ENCODE assay signal across 8 mouse cellular contexts in genomic region chr19:47320331-47320668, GRCm38 (mm10).
DNase-seq lines count a peak whose midpoint lies in the region; ATAC-seq and TF ChIP-seq lines count a peak whose summit lies in the region.

No protein-coding gene starts in this region.

- no peaks in the 10 kb centered on the region for H3K9me3 ChIP-seq in hindbrain, embryonic 13.5 days
- H3K9me3 ChIP-seq in hindbrain, postnatal 0 days (ENCODE audit: low read length): no peaks in the 10 kb centered on the region
- H3K9me3 ChIP-seq in liver, embryonic 13.5 days (replicated peaks): no peaks in the 10 kb centered on the region

- DNase-seq in hindbrain, postnatal 0 days (ENCODE audit: low spot score): no peak
- peak; percentile 86 for DNase-seq in heart, postnatal 10 days
- no peak for DNase-seq in liver, embryonic 13.5 days
- DNase-seq in cerebellum, adult 11-12 months: no peak
- no peak for DNase-seq in spleen, adult 12 weeks (ENCODE audit: low spot score)

- peak overlapping the region; percentile 40; the same call in 1 of the 2 replicates for H3K27ac ChIP-seq in hindbrain, embryonic 13.5 days
- no peak overlapping the region for H3K27ac ChIP-seq in hindbrain, postnatal 0 days
- H3K27ac ChIP-seq in brown adipose tissue, adult 24 weeks (replicated peaks; ENCODE audit: low read depth, low read length): peak overlapping the region; percentile 79
- no peak overlapping the region for H3K27ac ChIP-seq in liver, embryonic 13.5 days

- peaks cover 62% of the 10 kb centered on the region for H3K4me1 ChIP-seq in hindbrain, embryonic 13.5 days (replicated peaks)
- H3K4me1 ChIP-seq in hindbrain, postnatal 0 days (ENCODE audit: insufficient read depth, low read length): peaks cover 18% of the 10 kb centered on the region
- peaks cover 44% of the 10 kb centered on the region for H3K4me1 ChIP-seq in brown adipose tissue, adult 24 weeks (ENCODE audit: control insufficient read depth, insufficient read depth, insufficient read length, low read length)
- peaks cover 30% of the 10 kb centered on the region for H3K4me1 ChIP-seq in liver, embryonic 13.5 days (replicated peaks)

- H3K4me3 ChIP-seq in hindbrain, embryonic 13.5 days: no peak overlapping the region
- no peak overlapping the region for H3K4me3 ChIP-seq in hindbrain, postnatal 0 days (ENCODE audit: low read length)
- H3K4me3 ChIP-seq in brown adipose tissue, adult 24 weeks (ENCODE audit: insufficient read depth, low read depth, low read length): peak overlapping the region; percentile 55
- H3K4me3 ChIP-seq in liver, embryonic 13.5 days (replicated peaks): 0 out of 2 replicates have a peak overlapping the region, but pooled peaks have one; percentile 9

- ATAC-seq in hindbrain, embryonic 13.5 days (ENCODE audit: low FRiP score): no peak
- no peak for ATAC-seq in hindbrain, postnatal 0 days
- peak; percentile 37; the same call in 1 of the 2 replicates for ATAC-seq in liver, embryonic 13.5 days (ENCODE audit: low read depth)
- no peak for ATAC-seq in frontal cortex, adult (ENCODE audit: low TSS enrichment)

- H3K4me2 ChIP-seq in hindbrain, embryonic 13.5 days: no peak overlapping the region
- no peak overlapping the region for H3K4me2 ChIP-seq in hindbrain, postnatal 0 days (ENCODE audit: low read depth, low read length)
- H3K4me2 ChIP-seq in liver, embryonic 13.5 days: peak overlapping the region; percentile 33; the same call in 1 of the 2 replicates

- H3K9ac ChIP-seq in hindbrain, embryonic 13.5 days: peak overlapping the region; percentile 55
- no peak overlapping the region for H3K9ac ChIP-seq in hindbrain, postnatal 0 days (replicated peaks; ENCODE audit: low read length)
- no peak overlapping the region for H3K9ac ChIP-seq in liver, embryonic 13.5 days

- no peaks in the 10 kb centered on the region for H3K36me3 ChIP-seq in hindbrain, embryonic 13.5 days
- H3K36me3 ChIP-seq in hindbrain, postnatal 0 days (ENCODE audit: insufficient read depth, low read length): no peaks in the 10 kb centered on the region
- H3K36me3 ChIP-seq in liver, embryonic 13.5 days: no peaks in the 10 kb centered on the region

- H3K27me3 ChIP-seq in hindbrain, embryonic 13.5 days: peaks cover 8% of the 10 kb centered on the region; the same call in 1 of the 2 replicates
- H3K27me3 ChIP-seq in hindbrain, postnatal 0 days (ENCODE audit: insufficient read depth, low read length): no peaks in the 10 kb centered on the region
- H3K27me3 ChIP-seq in liver, embryonic 13.5 days: peaks cover 10% of the 10 kb centered on the region

- intact Hi-C loops in heart, postnatal 10 days (cut with DNase I): loop anchor here (2.0 kb wide), 1 partner anchor 15 kb away; no protein-coding TSS in a partner anchor

- WGBS in hindbrain, embryonic 13.5 days: 26% methylated on average over 8 of the region's 8 CpGs
- WGBS in hindbrain, postnatal 0 days: 40% methylated on average over 8 of the region's 8 CpGs
- WGBS in liver, embryonic 13.5 days (ENCODE audit: insufficient replicate concordance): 36% methylated on average over 8 of the region's 8 CpGs

- no peak for TF ChIP-seq CTCF in hindbrain, postnatal 0 days (IDR thresholded peaks at IDR 0.05; ENCODE audit: low read depth)

Comparison
In these comparisons a context has a peak if more than half of its experiments do, and no peak if none do; other contexts are left out.
1. H3K27ac ChIP-seq: peak in hindbrain, embryonic 13.5 days (single experiment) and brown adipose tissue, adult 24 weeks (single experiment); none in hindbrain, postnatal 0 days (single experiment) and liver, embryonic 13.5 days (single experiment).
2. H3K4me3 ChIP-seq: peak in brown adipose tissue, adult 24 weeks (single experiment) and liver, embryonic 13.5 days (single experiment); none in hindbrain, embryonic 13.5 days (single experiment) and hindbrain, postnatal 0 days (single experiment).
3. DNase-seq: peak in heart, postnatal 10 days (2 of 2); none in hindbrain, postnatal 0 days (single experiment), liver, embryonic 13.5 days (single experiment), cerebellum, adult 11-12 months (single experiment) and spleen, adult 12 weeks (single experiment).